Mouse (Mus musculus): Measurements from ENCODE around the gene Rpl36a-ps1.
A peak's percentile ranks its signal among the peaks of the same experiment; 100 is the strongest.
"Not testable (repeated sequence)": the region's sequence is repeated elsewhere in the genome, so short reads cannot be mapped to it uniquely, and the experiment has no call there.

Rpl36a-ps1 gene

DNA sequence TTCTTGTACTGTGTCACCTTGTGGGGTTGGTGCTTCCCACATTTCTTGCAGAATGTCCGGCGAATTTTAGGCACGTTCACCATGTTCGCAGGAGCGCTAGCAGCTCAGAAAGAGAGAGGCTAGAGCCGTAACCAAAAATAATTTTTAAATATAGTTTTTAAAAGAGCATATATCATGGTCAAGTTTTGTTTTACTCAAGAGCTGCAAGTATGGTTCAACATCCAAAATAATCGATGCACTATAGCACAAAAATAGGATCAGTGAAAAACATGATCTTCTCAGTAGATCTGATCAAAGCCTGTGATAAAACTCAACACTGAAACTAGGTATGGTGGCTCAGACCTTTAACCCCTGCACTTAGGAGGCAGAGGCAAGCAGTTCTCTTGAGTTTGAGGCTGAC, at the start of gene Rpl36a-ps1:
Gene Rpl36a-ps1, minus strand, starts transcription at position 101 of the 400 bp plus-strand sequence.
- no peak for ATAC-seq (ENCODE audit: low TSS enrichment)

DNA sequence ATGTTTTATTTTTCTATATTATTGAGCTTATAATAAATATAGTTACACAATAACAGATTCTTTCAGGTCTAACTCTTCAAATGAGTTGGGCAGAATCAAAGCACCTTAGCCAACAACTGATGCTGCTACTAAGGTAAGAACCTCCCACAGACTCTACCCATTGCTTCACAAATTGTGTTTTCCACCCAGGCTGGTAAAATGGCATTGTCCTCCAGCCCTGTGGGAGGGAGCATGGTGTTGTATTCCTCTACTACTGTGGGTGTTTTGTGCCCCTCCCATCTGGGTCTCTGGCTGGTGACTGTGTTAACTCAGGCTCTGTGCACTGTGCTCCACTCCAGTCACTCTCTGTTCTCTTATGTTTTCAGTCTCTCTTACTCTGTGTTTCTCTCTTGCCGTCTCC, 49.4 kb upstream of the Rpl36a-ps1 start:
- ATAC-seq (ENCODE audit: low TSS enrichment), result no peak

DNA sequence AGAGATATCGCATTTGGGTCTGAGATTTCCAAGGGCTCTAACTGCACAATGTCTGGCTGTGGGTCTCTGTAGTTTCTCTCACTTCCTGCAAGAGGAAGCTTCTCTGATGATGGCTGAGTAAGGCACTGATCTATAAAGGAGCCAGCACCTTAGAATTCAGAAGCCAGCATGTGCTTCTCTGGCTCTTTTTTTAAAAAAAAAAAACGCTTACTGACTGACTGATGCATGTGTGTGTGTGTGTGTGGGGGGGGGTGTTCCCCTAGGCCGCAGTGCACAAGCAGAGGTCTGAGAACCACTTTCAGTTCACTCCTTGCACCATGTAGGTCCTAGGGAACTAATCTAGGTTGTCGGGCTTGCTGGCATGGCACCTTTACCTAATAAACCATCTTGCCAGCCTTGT, 47.3 kb upstream of the Rpl36a-ps1 start:
- no peak for ATAC-seq (ENCODE audit: low TSS enrichment)

DNA sequence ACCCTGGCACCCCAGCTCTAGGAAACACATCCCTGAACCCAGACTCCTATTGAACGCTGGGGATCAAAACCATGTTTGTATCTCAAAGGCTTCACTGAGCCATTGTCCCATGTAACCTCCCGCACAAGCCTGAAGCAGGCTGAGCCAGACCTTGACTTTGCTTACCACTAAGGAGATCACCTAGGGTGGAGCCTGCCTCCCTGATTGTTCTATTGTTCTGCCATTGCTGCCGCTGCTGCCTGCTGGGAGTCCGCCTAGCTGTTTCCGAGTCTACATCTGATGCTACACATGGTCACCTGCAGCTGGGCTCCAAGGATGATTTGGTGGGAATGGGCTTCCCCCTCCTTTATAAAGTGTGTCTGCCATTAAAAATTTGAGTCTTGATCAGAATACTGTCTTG, 45.2 kb upstream of the Rpl36a-ps1 start:
- not testable (repeated sequence) for ATAC-seq (ENCODE audit: low TSS enrichment)

DNA sequence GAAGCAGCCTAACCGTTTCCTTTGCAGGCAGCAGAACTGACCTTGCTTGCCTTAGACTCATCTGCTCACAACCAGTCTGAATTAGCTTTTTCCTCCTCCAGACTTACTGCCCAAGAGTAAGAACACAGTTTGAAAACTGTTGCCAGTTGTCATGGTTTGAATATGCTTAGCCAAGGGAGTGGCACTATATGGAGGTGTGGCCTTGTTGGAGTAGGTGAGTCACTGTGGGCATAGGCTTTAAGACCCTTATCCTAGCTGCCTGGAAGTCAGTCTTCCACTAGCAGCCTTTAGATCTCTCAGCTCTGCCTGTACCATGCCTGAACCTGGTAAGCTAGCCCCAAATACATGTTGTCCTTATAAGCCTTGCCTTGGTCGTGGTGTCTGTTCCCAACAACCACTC, 43.6 kb upstream of the Rpl36a-ps1 start:
- no peak for ATAC-seq (ENCODE audit: low TSS enrichment)

DNA sequence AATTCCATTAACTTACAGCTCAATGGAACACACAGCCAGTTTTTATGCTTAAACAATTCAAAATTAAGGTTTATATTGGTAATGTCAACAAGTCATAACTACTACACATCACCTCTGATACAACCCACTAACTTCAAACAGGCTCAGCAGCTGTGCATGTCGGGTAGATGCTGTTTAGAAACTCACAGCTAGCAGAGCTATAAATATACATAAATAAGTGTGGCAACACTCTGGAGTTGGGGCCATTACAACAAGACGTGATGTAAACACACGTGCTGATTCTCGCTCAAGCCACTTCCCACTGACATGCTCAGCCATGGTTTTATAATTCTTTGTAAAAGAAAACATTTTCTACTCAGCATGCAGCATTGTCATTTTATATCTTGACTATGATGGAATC, 41.9 kb upstream of the Rpl36a-ps1 start:
- no peak for ATAC-seq (ENCODE audit: low TSS enrichment)

DNA sequence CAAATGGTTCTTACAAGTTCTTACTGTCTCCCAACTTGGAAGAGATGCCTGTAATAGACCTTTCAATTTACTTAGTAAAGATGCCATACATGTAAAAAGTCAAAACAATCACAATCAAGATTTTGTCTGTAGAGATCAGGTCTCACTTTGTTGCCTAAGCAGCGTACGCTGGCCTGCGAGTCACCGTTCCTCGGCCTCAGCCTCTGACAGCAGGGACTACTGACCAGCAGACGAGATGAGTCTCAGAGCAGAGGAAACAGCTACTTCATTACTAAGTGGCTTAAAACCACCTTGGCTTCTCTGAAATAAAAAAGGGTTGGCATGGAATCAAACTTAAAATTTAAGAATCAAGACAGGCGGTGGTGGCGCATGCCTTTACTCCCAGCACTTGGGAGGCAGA, 40.7 kb upstream of the Rpl36a-ps1 start:
- ATAC-seq (ENCODE audit: low TSS enrichment), result not testable (repeated sequence)

DNA sequence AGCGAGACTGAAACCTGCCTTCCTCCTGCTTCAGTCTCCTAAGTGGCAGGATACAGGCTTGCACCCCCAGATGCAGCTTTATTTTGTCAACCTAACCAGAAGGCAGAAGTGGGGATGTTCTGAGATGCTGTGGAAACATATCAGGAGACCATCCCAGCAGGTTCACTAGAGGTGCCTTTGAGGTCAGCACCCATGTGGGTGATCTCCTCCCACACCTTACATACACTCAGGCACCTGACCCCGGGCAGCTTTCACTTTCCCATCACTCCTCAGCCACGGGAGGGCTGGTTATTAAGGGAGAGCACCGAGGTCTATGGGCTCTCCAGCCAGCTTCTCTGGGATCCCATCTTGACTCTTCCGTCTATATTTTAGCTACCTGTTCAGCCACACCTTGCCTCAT, 38.5 kb upstream of the Rpl36a-ps1 start:
- ATAC-seq (ENCODE audit: low TSS enrichment), result no peak

DNA sequence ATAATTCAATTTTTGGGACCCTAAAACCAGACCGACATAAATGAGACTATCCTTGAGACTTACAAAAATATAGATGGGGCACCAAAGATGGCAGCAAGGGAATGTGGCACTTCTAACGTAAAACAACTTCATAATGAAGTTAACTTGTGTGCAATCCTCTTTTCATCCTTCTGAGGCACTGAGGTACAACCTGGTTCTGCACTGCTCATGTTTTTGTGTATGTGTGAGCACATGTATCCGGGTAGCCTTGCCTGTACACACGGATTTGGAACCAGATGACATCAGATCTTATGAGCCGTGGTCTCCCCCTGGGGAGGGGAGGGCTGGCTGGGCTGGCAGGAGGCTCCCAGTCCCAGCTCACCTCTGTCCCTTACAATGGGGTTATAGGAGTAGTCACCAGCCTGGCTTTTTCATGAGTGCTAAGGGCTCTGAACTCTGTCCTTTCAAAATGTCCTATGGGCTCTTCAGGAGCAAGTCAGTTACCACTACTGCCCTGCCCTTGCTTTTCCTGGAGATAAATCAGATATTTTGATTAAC, 37.3 kb upstream of the Rpl36a-ps1 start:
- ATAC-seq (ENCODE audit: low TSS enrichment), result no peak

DNA sequence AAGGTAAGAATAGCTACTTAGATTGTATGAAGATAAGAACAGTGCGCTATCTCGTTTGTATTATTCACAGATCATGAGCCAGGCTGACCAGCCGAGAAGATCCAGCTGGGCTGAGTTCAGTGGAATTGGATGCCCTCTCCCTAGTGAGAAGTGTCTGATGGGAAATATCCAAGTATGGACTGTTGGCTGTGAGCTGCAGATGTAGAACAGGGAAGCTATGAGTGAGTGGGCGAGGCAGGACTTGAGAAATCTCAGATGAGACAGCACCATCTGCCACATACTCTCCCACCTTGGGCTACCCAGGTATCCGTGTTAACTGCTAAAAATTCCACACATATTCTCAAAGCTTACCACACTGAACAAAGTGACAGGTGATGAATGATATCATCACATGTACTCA, 35.9 kb upstream of the Rpl36a-ps1 start:
- ATAC-seq (ENCODE audit: low TSS enrichment), result peak; percentile 66

DNA sequence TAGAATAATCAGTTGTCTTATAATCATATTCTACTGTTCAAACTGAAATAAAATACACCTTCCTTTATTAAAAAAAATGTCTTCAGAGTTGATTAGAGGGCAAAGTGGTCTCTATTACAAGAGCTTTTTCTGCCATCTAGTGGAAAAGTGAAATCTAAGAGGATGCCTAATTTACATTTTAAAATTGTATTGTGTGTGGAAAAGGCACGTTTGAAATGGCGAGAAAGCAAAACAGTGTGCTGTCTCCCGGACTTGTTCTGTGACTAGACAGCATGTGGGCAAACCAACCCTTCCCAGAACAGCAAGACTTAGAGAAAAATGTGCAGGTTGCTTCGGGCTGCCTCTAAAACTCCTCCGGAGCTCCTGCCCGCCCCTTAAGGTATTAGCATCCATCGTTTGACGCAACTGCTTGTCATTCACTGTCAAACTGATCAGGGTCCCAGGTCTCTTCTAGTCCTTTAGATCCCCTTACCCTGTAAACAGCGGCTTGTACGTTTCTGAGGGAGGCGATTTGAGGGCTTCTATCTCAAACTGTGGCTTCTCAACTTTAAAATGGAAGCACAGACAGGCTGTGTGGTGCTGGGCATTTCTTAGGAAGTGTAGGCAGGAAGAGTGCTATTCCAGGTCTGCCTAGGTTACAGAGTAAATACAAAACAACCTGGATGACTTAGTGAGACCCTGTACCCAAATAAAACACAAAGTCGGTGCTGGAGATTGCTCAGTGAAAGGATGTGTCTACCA, 28.4 kb upstream of the Rpl36a-ps1 start:
- ATAC-seq (ENCODE audit: low TSS enrichment), result peak; percentile 80

DNA sequence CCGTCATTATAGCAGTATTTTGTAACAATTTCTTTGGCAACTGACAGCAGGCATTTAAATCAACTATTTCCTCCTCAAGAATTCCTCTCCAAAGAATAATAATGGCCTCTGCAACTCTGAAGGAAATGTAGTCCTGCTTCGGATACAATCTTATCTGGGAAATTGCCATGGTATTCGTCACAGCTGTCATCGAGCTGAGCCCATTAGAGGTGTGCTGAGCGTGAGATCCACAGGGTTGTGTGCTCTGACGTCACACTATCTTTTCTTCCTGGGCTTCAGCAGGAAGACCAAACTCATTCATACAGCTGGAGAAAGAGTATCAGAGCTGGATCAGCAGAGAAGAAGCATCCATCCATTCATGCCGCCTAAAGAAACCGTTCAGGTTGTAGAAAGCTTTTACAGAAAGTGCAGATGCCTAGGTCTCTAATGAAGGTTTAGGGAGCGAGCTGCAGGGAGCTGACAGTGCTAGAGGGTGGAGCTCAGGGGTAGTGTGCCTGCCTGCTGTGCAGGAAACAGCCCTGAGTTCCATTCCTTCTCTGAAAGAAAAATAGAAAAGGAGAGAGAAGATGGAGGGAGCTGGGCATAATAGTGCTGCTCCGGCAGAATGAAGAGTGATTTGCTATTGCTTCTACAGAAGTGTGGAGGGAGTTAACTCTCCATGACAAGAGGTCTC, 25.2 kb upstream of the Rpl36a-ps1 start:
- ATAC-seq (ENCODE audit: low TSS enrichment), result no peak

DNA sequence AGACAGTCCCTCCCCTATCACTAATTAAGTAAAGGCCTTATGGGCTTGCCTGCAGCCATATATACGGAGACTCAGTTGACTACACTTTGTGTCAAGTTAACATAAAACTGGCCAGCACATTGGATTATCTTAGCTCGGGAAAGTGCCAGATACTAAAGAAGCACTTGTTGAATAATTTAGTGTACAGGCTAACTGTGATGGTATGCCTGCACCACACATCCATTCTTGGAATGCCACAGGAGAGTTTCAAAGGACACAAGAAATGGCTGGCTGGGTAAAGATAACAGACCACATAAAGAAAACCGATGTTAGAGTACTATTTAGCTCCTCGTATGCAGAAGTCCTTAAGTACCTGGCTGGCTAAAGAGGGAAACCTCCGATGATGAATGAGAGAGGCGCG, 24.6 kb upstream of the Rpl36a-ps1 start:
- ATAC-seq (ENCODE audit: low TSS enrichment), result no peak

DNA sequence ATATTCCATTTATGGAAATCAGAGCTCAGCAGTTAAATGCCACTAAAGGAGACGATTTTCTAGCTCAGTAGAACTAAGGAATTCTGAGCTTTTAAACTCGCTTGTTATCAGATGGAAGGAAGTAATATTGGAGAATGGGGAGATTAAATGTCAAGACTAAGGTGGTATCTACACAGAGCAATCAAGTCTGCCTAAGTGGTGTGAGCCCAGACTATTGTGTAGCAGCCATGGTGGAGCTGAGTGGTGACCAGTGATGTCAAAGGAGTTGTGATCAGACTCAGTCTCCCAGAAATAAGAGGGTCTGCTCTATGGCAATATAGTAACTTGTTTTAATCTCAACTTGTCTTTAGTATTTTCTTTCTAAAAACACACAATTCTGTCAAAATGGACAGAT, 16.8 kb upstream of the Rpl36a-ps1 start:
- 0 out of 2 replicates have a peak, but pooled peaks have one; percentile 27 for ATAC-seq (ENCODE audit: low TSS enrichment)

DNA sequence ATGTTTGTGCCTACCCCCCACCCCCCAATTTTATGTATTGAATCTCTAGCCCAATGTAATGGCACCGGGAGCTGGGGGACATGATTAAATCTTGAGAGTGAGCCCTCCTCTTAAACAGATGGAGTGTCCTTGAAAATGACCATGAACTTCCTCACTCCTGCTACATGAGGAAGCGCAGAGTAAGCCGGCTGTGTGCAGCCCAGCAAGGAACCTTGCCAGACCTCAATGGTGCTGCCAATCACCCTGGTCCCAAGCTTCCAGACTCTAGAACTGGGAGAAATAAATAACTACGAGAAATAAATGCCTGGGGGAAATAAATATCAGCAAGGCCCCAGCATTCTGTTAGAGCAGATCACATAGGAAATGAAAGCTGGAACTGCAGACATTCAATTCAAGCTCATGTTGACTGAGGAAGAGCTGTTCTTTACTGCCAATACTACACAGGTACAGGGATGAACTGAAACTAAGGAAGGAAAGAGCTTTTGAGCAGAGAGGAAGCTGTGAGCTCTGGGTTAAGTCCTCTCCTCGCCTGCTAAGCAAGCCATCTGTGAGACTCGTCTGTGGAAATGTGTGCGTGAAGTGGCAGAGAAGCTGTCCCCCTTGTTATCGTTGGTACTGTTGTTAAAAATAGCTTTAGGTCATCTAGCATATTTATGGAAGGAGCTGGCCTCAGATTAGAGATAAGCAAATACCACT, 16.3 kb upstream of the Rpl36a-ps1 start:
- ATAC-seq (ENCODE audit: low TSS enrichment), result 0 out of 2 replicates have a peak, but pooled peaks have one; percentile 13

DNA sequence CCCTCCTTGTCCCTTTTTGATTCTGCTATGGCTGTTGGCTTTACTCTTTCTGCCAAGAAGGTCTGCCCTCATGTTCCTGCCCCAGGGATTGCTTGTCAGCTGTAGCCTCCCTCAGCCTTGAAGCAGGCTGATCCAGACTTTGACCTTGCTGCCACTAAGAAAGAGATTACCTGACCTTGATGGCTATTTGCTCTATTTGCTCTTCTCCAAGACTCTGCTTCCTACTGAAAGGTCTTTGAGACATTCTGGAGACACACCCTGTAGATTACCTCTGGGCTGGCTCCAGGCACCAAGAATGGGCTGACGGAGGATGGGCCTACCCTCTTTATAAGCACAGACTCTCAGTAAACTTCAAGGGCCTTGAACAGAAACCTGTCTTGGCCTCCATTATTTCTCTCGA, 1.6 kb downstream of the Rpl36a-ps1 start:
- ATAC-seq (ENCODE audit: low TSS enrichment), result no peak

DNA sequence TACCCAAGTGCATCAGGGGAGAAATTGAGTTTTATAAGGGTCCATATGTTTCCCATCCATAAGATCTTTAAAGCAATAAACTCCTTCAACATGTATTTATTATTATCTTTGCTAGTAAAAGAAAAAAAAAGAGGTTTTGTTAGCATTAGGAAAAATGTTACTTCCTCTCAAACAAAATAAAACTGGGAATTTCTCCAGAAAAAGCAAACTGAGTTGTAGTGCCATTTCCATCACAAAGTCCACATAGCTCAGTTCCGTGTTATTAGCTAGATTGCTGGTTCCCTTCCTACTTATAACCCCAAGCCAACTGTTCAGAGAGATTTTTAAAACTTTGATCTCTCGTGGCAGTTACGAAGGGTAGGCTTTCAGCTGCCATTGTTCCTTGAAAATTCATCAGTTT, 3.5 kb downstream of the Rpl36a-ps1 start:
- ATAC-seq (ENCODE audit: low TSS enrichment), result no peak

DNA sequence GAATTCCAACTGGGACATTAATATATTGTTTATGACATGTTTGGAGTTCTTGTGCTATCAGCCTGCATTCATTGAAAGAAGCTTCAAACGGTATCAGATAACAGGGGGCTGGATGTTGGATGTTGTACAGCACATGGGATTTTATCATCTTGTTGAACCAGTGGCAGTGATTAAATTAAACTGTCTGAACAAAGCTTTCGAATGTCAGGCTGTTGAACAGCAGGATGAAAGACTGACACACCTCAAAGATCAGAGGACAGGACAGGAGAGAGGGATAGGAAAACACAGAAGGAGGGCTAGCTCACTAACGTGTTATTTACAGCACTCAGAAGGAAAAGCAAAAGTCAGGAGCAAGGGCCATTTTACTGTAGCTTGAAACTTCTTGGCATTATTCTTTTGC, 4.3 kb downstream of the Rpl36a-ps1 start:
- no peak for ATAC-seq (ENCODE audit: low TSS enrichment)

DNA sequence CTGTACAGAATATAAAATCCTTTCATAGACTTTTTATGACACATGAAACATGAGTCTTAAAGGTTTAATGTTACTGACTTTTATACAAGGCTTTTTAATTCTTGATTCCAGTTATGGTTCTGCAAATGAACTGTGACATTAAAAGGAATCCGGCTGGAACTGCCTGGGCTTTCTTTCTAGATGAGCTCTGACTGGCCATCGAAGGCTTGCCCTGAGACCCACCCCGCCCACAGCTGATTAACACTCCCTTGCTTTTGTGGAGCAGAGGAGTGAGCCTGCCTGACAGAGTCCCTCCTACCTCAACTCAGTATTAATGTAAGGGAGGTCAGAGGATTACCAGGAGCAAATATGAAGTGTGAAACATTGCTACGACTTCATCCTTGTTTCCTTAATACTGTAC, 22.2 kb downstream of the Rpl36a-ps1 start:
- no peak for ATAC-seq (ENCODE audit: low TSS enrichment)

DNA sequence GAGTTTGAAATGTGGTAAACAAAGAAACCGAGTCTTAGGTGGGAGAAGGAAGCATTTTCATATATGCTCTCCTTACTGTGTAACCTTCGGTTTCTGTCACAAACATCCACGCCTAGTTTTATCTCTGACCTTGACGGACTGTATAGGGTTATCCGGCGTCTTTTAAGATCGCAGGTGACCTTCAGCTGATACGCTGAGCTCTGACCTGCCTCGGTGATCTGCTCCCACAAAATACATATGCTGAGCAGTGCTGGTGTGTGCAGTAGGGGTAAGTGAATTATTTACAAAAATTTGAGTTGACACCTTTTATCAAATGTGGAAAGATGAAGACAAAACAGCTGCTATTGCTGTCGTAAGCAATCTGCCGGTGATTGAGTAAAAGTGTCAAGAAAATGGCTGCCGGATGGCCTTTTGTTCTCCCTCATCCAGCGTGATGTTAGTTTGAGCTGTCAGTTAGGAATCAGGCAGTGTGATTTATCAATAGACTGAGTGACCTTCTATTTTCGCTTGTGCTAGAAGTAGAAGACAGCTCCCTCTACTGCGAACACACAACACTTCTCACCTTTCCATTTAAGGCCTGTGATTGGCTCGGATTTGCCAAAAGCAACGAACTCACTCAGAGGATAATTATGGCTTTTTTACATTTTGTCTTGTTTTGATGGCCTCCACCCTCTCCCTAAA, 35.0 kb downstream of the Rpl36a-ps1 start:
- ATAC-seq (ENCODE audit: low TSS enrichment), result no peak

DNA sequence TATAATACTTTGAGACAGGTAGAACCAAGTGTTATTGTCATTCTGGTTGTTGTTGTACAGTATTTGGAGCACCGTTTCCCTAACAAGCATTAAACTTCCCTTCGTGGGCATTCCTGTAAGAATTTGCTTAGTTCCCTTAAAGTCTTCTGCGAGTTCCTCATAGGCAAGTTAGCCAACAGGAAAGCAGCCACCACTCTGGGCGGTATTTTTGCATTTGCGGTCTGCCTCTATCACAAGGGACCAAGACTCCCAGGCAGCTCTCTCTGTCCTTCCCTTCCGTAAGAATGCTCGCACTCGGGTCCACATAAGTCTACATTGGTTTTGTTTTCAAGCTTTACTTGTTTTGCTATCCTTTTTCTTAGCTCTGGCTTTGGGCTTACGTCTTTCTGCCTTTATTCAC, 37.3 kb downstream of the Rpl36a-ps1 start:
- ATAC-seq (ENCODE audit: low TSS enrichment), result no peak

DNA sequence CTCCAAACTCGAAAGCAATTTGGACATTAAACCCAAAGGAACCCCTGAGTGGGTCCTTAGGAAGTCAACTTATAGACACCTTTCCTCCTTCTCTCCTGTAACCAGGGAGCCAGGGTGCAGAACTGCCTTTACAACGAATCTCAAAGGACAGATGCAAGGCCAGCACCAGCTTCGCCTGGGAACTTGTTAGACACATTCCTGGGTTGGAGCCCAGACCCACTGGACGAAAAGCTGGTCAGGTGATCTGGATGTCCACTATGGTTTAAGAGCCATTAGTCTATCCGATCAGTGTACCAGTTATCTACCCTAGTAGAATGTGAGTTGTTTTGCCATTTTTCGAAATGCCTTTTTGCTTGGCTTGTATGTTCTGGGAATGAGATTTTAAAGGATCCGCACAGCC, 41.7 kb downstream of the Rpl36a-ps1 start:
- no peak for ATAC-seq (ENCODE audit: low TSS enrichment)
